ENCODE assay signal across 17 mouse cellular contexts in the genomic region with DNA sequence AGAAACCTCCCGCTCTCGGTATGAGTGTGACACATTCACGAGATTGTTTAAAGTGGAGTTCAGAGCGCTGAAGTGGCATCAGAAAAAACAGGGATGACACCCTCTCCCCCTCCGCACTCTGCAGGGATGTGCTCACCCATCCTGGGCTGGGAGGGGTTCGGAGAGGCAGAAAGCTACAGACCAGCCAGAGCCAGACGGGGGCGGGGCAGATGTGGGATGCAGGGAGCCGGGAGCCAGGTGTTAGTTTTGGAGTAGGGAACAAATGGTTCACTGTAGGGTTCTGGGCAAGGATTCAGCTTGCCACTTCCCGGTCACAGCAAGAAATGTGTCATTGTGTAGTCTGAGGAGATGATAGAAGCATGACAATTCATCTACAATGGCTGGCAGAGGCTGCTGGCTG.
A peak's percentile ranks its signal among the peaks of the same experiment; 100 is the strongest.
DNase-seq lines count a peak whose midpoint lies in the region; TF ChIP-seq lines count a peak whose summit lies in the region.
"Had no signal": no experiment of that assay in that cellular context is flagged by ENCODE, and none has a peak within 500 bp of the region (broad histone marks: within the 10 kb centered on the region; RNA-seq: fewer than 3 reads in every experiment).

No protein-coding gene starts in this region.

- no peak overlapping the region for H3K4me3 ChIP-seq in cerebellum, adult 2 months (replicated peaks; ENCODE audit: insufficient read depth, low read depth, low read length)
- H3K4me3 ChIP-seq: embryonic facial prominence, embryonic 10.5 days; forebrain, embryonic 13.5 days; gastrocnemius, adult 2 months; heart, embryonic 12.5 days; hindbrain, embryonic 15.5 days had no signal

- no peaks in the 10 kb centered on the region for H3K27me3 ChIP-seq in cerebellum, adult 2 months (ENCODE audit: control insufficient read depth, insufficient read depth, low read length)
- H3K27me3 ChIP-seq: forebrain, embryonic 13.5 days; heart, embryonic 12.5 days; hindbrain, embryonic 15.5 days had no signal

- peak; percentile 23 to 39 for DNase-seq in cerebellum, adult 2 months
- no peak for DNase-seq in cerebellum, adult 8-10 months
- peak; percentile 42 to 58 for DNase-seq in frontal cortex, postnatal 36 days (ENCODE audit: low spot score in 2 of 2)
- DNase-seq in frontal cortex, postnatal 14 days (ENCODE audit: low spot score in 2 of 2), result no peak
- DNase-seq in right cerebral cortex, adult 2 months (ENCODE audit: low spot score in 2 of 2), result peak; percentile 42 to 49
- DNase-seq in right cerebral cortex, postnatal 4 days, result no peak
- peak; percentile 47 to 62 for DNase-seq in left cerebral cortex, postnatal 36 days (ENCODE audit: low spot score in 2 of 2)
- no peak for DNase-seq in adrenal gland, postnatal 10 days
- DNase-seq: adrenal gland, adult 8-10 months; B cell, adult 2 months; cerebellum, postnatal 36 days; gastrocnemius, adult 2 months; gastrocnemius, postnatal 25 days had no signal

- WGBS in cerebellum, adult 2 months, result 46% methylated on average over 10 of the region's 10 CpGs

- no peaks in the 10 kb centered on the region; the same call in 1 of the 2 replicates for H3K4me1 ChIP-seq in cerebellum, adult 2 months (ENCODE audit: control insufficient read depth, insufficient read depth, low read length)
- H3K4me1 ChIP-seq: forebrain, embryonic 13.5 days had no signal

- no peak for TF ChIP-seq CTCF in cerebellum, adult 2 months (IDR thresholded peaks at IDR 0.05; ENCODE audit: borderline replicate concordance, insufficient read depth, low read depth, low read length)

- no peak for TF ChIP-seq POLR2A in cerebellum, adult 2 months (IDR thresholded peaks at IDR 0.05; ENCODE audit: borderline replicate concordance, insufficient read depth, low read length)

- H3K27ac ChIP-seq in cerebellum, adult 2 months (ENCODE audit: insufficient read depth, low read length), result no peak overlapping the region
- H3K27ac ChIP-seq: embryonic facial prominence, embryonic 10.5 days; forebrain, embryonic 13.5 days; gastrocnemius, adult 2 months; hindbrain, embryonic 15.5 days had no signal

- intact Hi-C loops in left cerebral cortex, postnatal 36 days (cut with DNase I), result no loop called here

Comparison
In these comparisons a context has a peak if more than half of its experiments do, and no peak if none do; other contexts are left out.
1. DNase-seq: peak in cerebellum, adult 2 months (2 of 2), frontal cortex, postnatal 36 days (2 of 2), right cerebral cortex, adult 2 months (2 of 2) and left cerebral cortex, postnatal 36 days (2 of 2); none in cerebellum, adult 8-10 months (single experiment), frontal cortex, postnatal 14 days (0 of 2), right cerebral cortex, postnatal 4 days (single experiment) and adrenal gland, postnatal 10 days (single experiment).